Mouse (Mus musculus): Measurements from ENCODE around the gene Olfr1501. TPM values are rescaled to one million over a fixed set of nuclear protein-coding genes. Genes with fewer than 3 reads are reported as not detected.

Olfr1501 gene
- total RNA-seq (2023), result not detected

DNA sequence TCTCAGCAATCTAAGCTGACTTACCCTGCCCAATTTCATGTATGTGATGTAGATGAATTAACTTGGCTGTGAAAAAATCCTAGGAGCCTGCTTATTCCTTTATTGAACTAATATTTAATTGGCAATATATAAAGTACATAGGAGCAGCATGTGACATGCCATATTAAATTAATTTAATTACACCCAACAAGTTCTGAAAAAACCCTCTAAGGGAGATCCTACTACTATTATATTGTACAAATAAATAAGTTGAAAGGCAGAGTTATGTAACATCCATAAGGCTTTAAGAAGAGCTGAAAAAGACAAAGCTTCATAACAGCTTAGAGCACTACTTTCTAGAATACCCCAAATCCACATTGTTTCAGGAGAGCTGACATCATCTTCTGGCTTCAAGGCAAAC lies at the start of gene Olfr1501:
TSS of gene Olfr1501 (minus strand) at position 101 of the 400 bp plus-strand sequence.

DNA sequence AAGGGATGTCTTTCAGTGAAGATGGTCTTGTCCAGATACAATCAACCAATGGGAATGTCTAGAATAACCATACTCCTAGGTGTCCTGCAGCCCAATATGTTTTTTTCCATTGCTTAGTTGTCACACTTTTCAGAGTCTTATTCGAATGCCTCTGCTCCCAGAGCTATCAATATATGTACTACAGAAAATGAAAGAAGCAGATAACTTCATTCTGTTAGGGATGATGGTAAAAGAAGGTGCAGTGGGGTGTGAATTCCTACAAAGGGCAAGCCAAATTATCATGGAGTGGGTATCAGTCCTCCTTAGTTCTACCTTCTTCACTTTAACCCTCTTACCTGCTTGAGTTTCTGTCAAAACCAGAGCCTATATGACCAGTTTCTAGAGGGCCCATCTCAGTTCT lies 47.3 kb upstream of the Olfr1501 start, which contains the start of gene Olfr1504:
TSS of gene Olfr1504 (minus strand) at position 101 of the 400 bp plus-strand sequence.

DNA sequence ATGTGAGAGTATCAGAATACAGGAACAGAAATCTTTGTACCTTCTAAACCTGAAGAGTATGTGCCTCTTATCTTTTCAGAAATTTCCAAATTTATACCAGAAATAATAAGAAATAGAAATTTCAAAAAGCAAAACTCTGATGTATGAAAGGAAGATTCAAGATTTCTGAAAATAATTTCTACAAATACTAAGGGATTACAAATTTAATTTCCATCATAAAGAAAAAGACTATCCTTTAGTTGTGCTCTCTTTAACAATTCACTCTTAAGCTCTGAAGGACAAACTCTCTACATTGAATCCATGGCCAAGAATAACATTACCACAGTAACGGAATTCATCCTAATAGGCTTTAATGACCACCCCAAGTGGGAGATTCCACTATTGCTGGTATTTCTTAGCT lies 11.0 kb upstream of the Olfr1501 start, which contains the start of gene Olfr1502:
TSS of gene Olfr1502 (plus strand) at position 301 of the 400 bp plus-strand sequence.

DNA sequence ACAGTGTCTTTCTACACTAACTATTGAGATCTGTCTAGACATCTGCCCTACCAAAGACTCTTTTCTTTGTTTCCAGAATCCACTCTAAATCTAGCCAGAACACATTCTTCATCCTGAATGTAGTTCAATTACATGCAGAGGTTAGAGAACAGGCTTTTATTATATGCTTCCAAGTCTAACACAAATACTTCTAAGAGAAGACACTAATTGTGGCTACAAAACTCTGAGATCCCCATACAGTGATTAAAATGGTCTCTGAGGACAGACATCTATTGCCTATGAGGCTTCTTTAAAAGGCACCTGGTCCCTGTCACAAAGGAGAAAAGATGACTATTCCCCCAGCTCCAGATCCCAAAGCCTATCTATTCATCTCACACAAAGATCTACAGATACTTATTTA lies 20.1 kb downstream of the Olfr1501 start, which contains the start of gene Olfr1500:
TSS of gene Olfr1500 (minus strand) at position 101 of the 400 bp plus-strand sequence.

DNA sequence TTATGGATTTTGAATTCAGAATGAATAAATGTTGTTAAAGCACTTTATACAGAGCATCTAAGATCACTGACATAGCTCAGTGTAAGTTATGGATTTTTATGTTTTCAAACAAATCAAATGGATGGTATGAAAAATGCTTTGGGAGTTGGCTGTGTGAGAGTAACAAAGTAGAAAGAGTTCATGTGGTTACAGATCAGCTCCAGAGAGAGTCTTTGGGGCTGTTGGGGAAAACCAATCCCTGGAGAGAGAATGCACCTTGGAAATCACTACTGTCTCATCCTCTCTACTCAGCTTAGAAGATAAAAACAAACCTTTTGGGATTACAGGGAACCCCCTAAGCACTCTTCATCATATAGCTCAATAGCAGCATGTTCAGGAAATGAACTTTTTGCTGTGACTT lies 31.1 kb downstream of the Olfr1501 start, which contains the start of gene Olfr1499:
TSS of gene Olfr1499 (minus strand) at position 101 of the 400 bp plus-strand sequence.

DNA sequence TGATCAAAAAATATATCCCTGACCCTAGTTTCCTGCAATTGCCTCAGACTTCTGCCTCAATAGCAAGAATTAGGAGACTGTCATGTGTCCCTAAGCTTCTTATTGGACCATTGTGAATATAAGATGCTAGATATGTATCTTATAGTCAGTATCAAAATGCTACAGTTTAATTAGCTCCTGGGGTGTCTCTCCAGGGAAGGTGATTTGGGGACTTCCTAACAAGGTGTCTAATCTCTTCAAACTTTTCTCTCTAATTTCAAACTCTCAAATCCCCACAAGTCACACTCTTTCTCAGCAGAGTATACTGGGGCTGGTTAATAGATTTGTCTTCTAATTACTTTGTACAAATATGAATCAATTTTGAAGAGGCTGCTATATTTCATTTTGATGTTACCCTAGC lies 52.4 kb downstream of the Olfr1501 start, which contains the start of gene Olfr1497:
TSS of gene Olfr1497 (minus strand) at position 101 of the 400 bp plus-strand sequence.

Other genes with a start within 250 kb of the Olfr1501 start
- gene Olfr1487, start 233.3 kb downstream of the Olfr1501 start, total RNA-seq (2023), result not detected
- gene Olfr1489, start 219.1 kb downstream of the Olfr1501 start, total RNA-seq (2023), result not detected
- not detected for gene Olfr1490, start 199.6 kb downstream of the Olfr1501 start, total RNA-seq (2023)
- gene Olfr1491, start 153.4 kb downstream of the Olfr1501 start, total RNA-seq (2023), result not detected
- gene Olfr1493-ps1, start 127.4 kb downstream of the Olfr1501 start, total RNA-seq (2023), result not detected
- gene Olfr1494, start 111.0 kb downstream of the Olfr1501 start, total RNA-seq (2023), result not detected
- not detected for gene Olfr1495, start 86.1 kb downstream of the Olfr1501 start, total RNA-seq (2023)
- gene Olfr1496, start 72.8 kb downstream of the Olfr1501 start, total RNA-seq (2023), result not detected
- gene Olfr1497, start 52.5 kb downstream of the Olfr1501 start, total RNA-seq (2023), result not detected
- gene Olfr1499, start 31.2 kb downstream of the Olfr1501 start, total RNA-seq (2023), result not detected
- not detected for gene Olfr1500, start 20.2 kb downstream of the Olfr1501 start, total RNA-seq (2023)
- not detected for gene Olfr1502, start 11.1 kb upstream of the Olfr1501 start, total RNA-seq (2023)
- not detected for gene Olfr1504, start 47.2 kb upstream of the Olfr1501 start, total RNA-seq (2023)
- not detected for gene Olfr1505, start 62.8 kb upstream of the Olfr1501 start, total RNA-seq (2023)

Measured in CD8-positive naive resting alpha-beta T cell, adult 57 days (primary cell).